Mouse (Mus musculus) heart, postnatal 0 days (tissue): ENCODE results near the gene Nfix. TPM values are rescaled to one million over a fixed set of nuclear protein-coding genes. Genes with fewer than 3 reads are reported as not detected.

Experiments
- ATAC-seq: fragments of 200-750 bp; cut with Nextera tagmentation; 2 replicates; pipeline ENCODE4 v1.8.0; 2017; ENCODE audit warnings: low read depth, moderate number of reproducible peaks, moderate library complexity; ENCODE audit not compliant: insufficient read depth
- DNase-seq: peaks from one replicate; pipeline ENCODE4 v3.0.0-alpha.2; 2016; ENCODE audit warnings: low spot score
- H3K27ac ChIP-seq: fragments of 300-500 bp; sonication (generic); 2 replicates; pipeline ENCODE4 v1.5.1; 2014; ENCODE audit warnings: low read depth, mild to moderate bottlenecking
- H3K27me3 ChIP-seq: fragments of 300-500 bp; sonication (generic); 2 replicates; pipeline ENCODE4 v1.6.1; 2014; ENCODE audit warnings: low read length, mixed read lengths; ENCODE audit not compliant: control insufficient read depth, insufficient read depth
- H3K36me3 ChIP-seq: fragments of 300-500 bp; sonication (generic); replicated peaks from 2 replicates; pipeline ENCODE4 v1.6.1; 2014; ENCODE audit warnings: low read length, mixed read lengths; ENCODE audit not compliant: control insufficient read depth, insufficient read depth
- H3K4me1 ChIP-seq: fragments of 300-500 bp; sonication (generic); 2 replicates; pipeline ENCODE4 v1.6.1; 2014; ENCODE audit warnings: antibody characterized with exemption; ENCODE audit not compliant: control insufficient read depth, insufficient read depth
- H3K4me2 ChIP-seq: fragments of 300-500 bp; sonication (generic); 2 replicates; pipeline ENCODE4 v1.6.1; 2014; ENCODE audit warnings: low read depth, mild to moderate bottlenecking, low read length, moderate library complexity
- H3K4me3 ChIP-seq: fragments of 300-500 bp; sonication (generic); 2 replicates; pipeline ENCODE4 v1.5.1; 2014; ENCODE audit warnings: low read depth, low read length
- H3K9ac ChIP-seq: fragments of 300-500 bp; sonication (generic); replicated peaks from 2 replicates; pipeline ENCODE4 v1.6.1; 2014; ENCODE audit warnings: low read depth, low read length, mixed read lengths
- H3K9me3 ChIP-seq: fragments of 300-500 bp; sonication (generic); replicated peaks from 2 replicates; pipeline ENCODE4 v1.6.1; 2016; ENCODE audit warnings: low read length; ENCODE audit not compliant: control insufficient read depth
- CTCF ChIP-seq: IDR thresholded peaks from 2 replicates; pipeline ENCODE4 v1.5.1; 2016; ENCODE audit warnings: antibody characterized with exemption, control low read depth, low read depth
- EP300 ChIP-seq: IDR thresholded peaks from 2 replicates; pipeline ENCODE4 v1.6.1; 2016; ENCODE audit warnings: antibody characterized with exemption, low read depth
- WGBS: fragments of 180-500 bp; shearing (Covaris S2); extraction: QIAGEN DNeasy Blood & Tissue Kit; methylation state at CpG from one replicate; pipeline ENCODE4 v1.1.7; 2014; 5-methylcytosine and 5-hydroxymethylcytosine counted together
- polyA plus RNA-seq: library from polyadenylated mRNA; unstranded; fragments of >200 nt; fragmentation: Nextera tagmentation; extraction: Ambion mirVana; gene quantifications from 2 replicates; pipeline ENCODE4 v1.2.1, GENCODE M21; 2015
- total RNA-seq: library from RNA; depleted of rRNA; stranded (reverse); fragments of >200 nt; gene quantifications from 2 replicates; pipeline ENCODE4 v1.2.3, GENCODE M21; 2014; ENCODE audit warnings: low replicate concordance

Gene Nfix
- total and polyA plus RNA-seq, 2 experiments from 2014 or later, result 18.2 to 41.9 TPM

DNA sequence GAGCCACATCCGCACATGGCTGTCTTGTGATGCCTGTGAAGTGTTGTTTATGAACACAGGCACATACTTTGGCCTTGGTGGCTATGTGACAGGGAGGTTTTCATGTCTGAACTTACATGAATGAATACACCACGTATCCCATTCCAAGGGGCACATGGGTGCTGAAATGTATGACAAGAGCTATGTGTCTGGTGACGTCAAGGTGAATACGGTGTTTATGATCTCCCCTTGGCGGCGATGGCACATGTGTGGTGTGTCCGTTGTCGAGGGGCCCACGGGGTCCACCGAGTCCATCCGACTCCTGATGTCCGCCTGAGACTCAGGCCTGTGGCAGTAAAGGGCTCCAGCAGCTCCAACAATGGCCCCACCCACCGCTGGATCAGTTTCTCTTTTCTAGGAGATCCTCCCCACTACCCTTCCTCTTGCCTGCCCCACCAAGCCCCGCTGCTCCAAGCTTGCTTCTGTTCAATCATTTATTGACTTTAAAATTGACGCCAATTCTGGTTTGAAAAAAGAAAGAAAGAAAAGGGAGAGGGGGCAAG is 2.8 kb downstream of the Nfix start:
- Histone ChIP-seq H3K4me2 (no peak overlapping the region), H3K27ac (no peak overlapping the region)

DNA sequence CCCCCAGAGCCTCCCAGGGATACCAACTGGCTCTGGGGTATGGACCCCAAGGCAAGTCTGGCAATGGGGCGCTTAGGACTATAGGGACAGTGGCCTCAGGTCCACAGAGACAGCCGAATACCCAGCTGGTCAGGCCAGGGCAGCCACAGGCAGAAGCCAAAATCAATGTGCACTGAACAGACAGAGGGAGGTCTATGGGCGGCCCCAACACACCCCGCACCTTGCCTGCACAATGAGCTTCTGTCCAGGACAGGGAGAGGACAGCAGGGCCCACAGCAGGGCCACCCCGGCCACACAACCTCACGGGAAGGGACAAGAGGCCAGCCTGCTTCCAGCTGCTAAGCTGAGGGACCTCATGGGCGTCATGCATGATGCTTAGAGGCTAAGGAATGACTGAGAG is 5.7 kb downstream of the Nfix start:
- 57% methylated on average over 7 of the region's 7 CpGs for WGBS
- Histone ChIP-seq H3K4me2 (no peak overlapping the region), H3K4me3 (no peak overlapping the region), H3K27ac (peak overlapping the region; percentile 40), H3K4me1 (peaks cover 30% of the 10 kb centered on the region), H3K9me3 (no peaks in the 10 kb centered on the region), H3K9ac (no peak overlapping the region), H3K36me3 (peaks cover 10% of the 10 kb centered on the region; the same call in 1 of the 2 replicates), H3K27me3 (no peaks in the 10 kb centered on the region)
- DNase-seq (no peak), ATAC-seq (no peak)
- TF ChIP-seq CTCF, result no peak
- no peak for TF ChIP-seq EP300

More for the DNA sequence above, 2.8 kb downstream of the Nfix start:
- Histone ChIP-seq H3K27me3 (no peaks in the 10 kb centered on the region), H3K9ac (no peak overlapping the region), H3K9me3 (no peaks in the 10 kb centered on the region), H3K4me1 (peaks cover 16% of the 10 kb centered on the region), H3K4me3 (no peak overlapping the region), H3K36me3 (peaks cover 10% of the 10 kb centered on the region; the same call in 1 of the 2 replicates)
- TF ChIP-seq EP300 (no peak), CTCF (no peak)
- DNase-seq, result no peak
- 85% methylated on average over 15 of the region's 15 CpGs for WGBS
- ATAC-seq, result no peak

DNA sequence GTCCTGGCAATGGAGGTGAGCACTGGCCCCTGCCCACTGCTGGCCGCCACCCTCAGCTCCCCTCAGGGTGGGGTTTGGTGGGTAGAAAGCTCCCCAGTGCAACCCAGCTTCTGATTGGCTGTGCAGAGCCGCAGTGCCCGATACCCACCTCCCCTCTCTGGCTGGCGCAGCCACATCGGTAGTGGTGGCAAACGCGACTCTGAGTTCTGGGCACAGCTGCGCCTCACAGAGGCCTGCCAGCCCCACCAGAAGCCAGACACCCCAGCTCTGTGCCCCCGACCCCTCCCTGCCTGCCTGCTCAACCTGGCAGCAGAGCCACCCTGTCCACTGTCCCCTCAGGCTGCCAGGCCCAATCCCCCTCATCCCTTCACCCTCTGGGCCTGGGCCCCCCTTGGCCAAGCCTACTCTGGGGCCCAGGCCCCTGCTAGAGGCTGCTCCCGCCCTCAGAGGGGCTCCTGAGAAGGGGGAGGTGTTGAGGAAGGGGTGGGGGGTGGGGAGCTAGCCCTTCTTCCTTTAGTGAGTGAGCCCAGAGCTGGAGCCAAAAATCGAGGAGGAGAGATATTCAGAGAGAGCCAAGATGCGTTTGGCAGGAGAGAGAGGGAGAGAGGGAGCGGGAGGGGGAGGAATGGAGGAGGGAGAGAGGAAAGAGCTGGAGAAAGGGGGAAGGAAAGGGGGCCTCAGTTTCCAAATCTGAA is 6.2 kb downstream of the Nfix start:
- Histone ChIP-seq H3K4me3 (no peak overlapping the region), H3K9me3 (no peaks in the 10 kb centered on the region)

DNA sequence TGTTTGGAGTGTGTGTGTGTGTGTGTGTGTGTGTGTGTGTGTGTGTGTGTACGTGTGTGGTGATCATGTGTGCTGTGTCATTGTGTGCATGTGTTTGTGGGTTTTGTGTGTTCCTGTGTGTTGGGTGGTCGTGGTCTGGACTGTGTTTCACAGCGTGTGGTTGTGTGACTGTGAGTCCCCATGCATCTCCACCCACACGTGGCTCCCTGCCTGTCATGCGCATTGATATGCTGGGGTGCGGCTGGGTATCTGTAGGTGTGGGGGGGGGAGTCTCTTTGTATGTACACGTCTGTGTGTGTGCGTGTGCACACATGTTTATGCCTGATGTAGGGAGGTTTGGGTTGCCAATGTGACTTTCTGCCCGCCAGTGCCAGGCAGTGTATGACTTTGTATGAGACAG is 7.0 kb downstream of the Nfix start:
- Histone ChIP-seq H3K9ac (no peak overlapping the region), H3K36me3 (peaks cover 10% of the 10 kb centered on the region; the same call in 1 of the 2 replicates), H3K4me3 (no peak overlapping the region), H3K9me3 (no peaks in the 10 kb centered on the region), H3K4me2 (no peak overlapping the region), H3K27ac (no peak overlapping the region), H3K27me3 (no peaks in the 10 kb centered on the region), H3K4me1 (peaks cover 37% of the 10 kb centered on the region)
- ATAC-seq (no peak), DNase-seq (no peak)
- no peak for TF ChIP-seq CTCF
- no peak for TF ChIP-seq EP300
- 81% methylated on average over 8 of the region's 9 CpGs for WGBS

More for the DNA sequence above, 6.2 kb downstream of the Nfix start:
- Histone ChIP-seq H3K36me3 (peaks cover 10% of the 10 kb centered on the region; the same call in 1 of the 2 replicates), H3K27me3 (no peaks in the 10 kb centered on the region), H3K4me2 (peak overlapping the region; percentile 35), H3K4me1 (peaks cover 36% of the 10 kb centered on the region), H3K27ac (peak overlapping the region; percentile 40), H3K9ac (no peak overlapping the region; the same call in 1 of the 2 replicates)
- 61% methylated on average over 13 of the region's 13 CpGs for WGBS
- ATAC-seq, result no peak
- no peak for DNase-seq
- no peak for TF ChIP-seq CTCF

DNA sequence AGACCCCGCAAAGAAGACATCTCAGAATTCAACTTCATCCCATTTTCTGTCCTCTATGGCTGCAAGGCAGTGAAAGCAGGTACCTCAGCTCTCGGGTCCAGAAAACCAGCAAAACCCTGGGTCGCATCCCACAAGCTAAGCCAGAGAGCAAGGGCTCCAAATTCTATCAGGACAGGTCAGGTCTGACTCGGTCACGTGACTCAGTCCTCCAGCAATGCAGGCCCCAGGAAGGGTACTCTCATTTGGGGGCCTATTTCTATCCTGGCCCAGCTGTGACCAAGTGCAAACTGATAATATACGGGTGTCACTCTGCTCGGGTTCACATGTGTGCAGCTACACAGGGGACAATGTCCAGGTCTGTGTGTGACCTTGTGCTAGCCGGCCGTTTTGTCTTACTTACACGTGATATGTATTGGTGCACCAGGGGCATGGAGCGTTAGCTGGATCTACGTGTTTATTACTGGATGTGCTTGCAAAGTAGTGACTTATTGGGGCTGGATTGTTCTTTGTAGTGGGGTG is 7.7 kb downstream of the Nfix start:
- WGBS, result 63% methylated on average over 12 of the region's 12 CpGs
- no peak overlapping the region for H3K4me2 ChIP-seq
- peaks cover 37% of the 10 kb centered on the region for H3K4me1 ChIP-seq
- no peaks in the 10 kb centered on the region for H3K9me3 ChIP-seq
- no peak for DNase-seq
- H3K4me3 ChIP-seq, result no peak overlapping the region
- H3K9ac ChIP-seq, result no peak overlapping the region
- no peak for ATAC-seq
- 0 out of 2 replicates have a peak overlapping the region, but pooled peaks have one; percentile 3 for H3K27ac ChIP-seq
- H3K27me3 ChIP-seq, result peaks cover 4% of the 10 kb centered on the region
- peaks cover 10% of the 10 kb centered on the region; the same call in 1 of the 2 replicates for H3K36me3 ChIP-seq
- no peak for TF ChIP-seq EP300
- no peak for TF ChIP-seq CTCF
